In genomic region chr10:62333269-62333668, GRCm38 (mm10) we compare ENCODE assay signal across 20 mouse cellular contexts. TPM values are rescaled to one million over a fixed set of nuclear protein-coding genes. Genes with fewer than 3 reads are reported as not detected.
A peak's percentile ranks its signal among the peaks of the same experiment; 100 is the strongest.
DNase-seq lines count a peak whose midpoint lies in the region; ATAC-seq lines count a peak whose summit lies in the region.
"Had no signal": no experiment of that assay in that cellular context is flagged by ENCODE, and none has a peak within 500 bp of the region (broad histone marks: within the 10 kb centered on the region; RNA-seq: fewer than 3 reads in every experiment).

No protein-coding gene starts in this region.

- H3K27me3 ChIP-seq in erythroblast, embryonic 14.5 days (ENCODE audit: control insufficient read depth), result no peaks in the 10 kb centered on the region
- no peaks in the 10 kb centered on the region for H3K27me3 ChIP-seq in heart, embryonic 16.5 days (ENCODE audit: control insufficient read depth, insufficient read depth, low read length)
- no peaks in the 10 kb centered on the region for H3K27me3 ChIP-seq in liver, embryonic 16.5 days (ENCODE audit: control insufficient read depth, insufficient read depth, low read depth, low read length)
- H3K27me3 ChIP-seq in hindbrain, embryonic 11.5 days (ENCODE audit: control insufficient read depth, insufficient read depth, low read length), result no peaks in the 10 kb centered on the region
- H3K27me3 ChIP-seq: embryonic facial prominence, embryonic 13.5 days; limb, embryonic 13.5 days; Patski had no signal

- H3K4me2 ChIP-seq in heart, embryonic 16.5 days (ENCODE audit: low read depth, low read length), result peak overlapping the region; percentile 67
- H3K4me2 ChIP-seq in liver, embryonic 16.5 days (ENCODE audit: low read depth, low read length), result peak overlapping the region; percentile 74
- H3K4me2 ChIP-seq in hindbrain, embryonic 11.5 days (replicated peaks; ENCODE audit: low read depth, low read length), result no peak overlapping the region

- peaks cover 97% of the 10 kb centered on the region for H3K4me1 ChIP-seq in erythroblast, embryonic 14.5 days (ENCODE audit: control insufficient read depth)
- peaks cover 85% of the 10 kb centered on the region for H3K4me1 ChIP-seq in heart, embryonic 16.5 days (ENCODE audit: control insufficient read depth, insufficient read depth, low read length)
- H3K4me1 ChIP-seq in liver, embryonic 16.5 days (ENCODE audit: control insufficient read depth, low read depth, low read length), result peaks cover 91% of the 10 kb centered on the region
- H3K4me1 ChIP-seq in hindbrain, embryonic 11.5 days (replicated peaks; ENCODE audit: control insufficient read depth, insufficient read depth, low read length), result no peaks in the 10 kb centered on the region

- DNase-seq in heart, postnatal 25 days (ENCODE audit: low spot score), result no peak
- no peak for DNase-seq in hindbrain, embryonic 11.5 days (ENCODE audit: low spot score)
- DNase-seq: adrenal gland, postnatal 14 days; gastrocnemius, postnatal 10 days; kidney, adult 2 months; kidney, postnatal 25 days; layer of hippocampus, adult 9-11 months; lung, postnatal 10 days; midbrain, embryonic 14.5 days; thymus, postnatal 4 days had no signal

- peak overlapping the region; percentile 51 for H3K9ac ChIP-seq in heart, embryonic 16.5 days (ENCODE audit: low read length)
- peak overlapping the region; percentile 61 for H3K9ac ChIP-seq in liver, embryonic 16.5 days (ENCODE audit: low read depth, low read length)
- no peak overlapping the region for H3K9ac ChIP-seq in hindbrain, embryonic 11.5 days (ENCODE audit: low read depth, low read length)
- H3K9ac ChIP-seq: embryonic facial prominence, embryonic 13.5 days had no signal

- 36% methylated on average over 14 of the region's 14 CpGs for WGBS in heart, embryonic 16.5 days
- 62% methylated on average over 14 of the region's 14 CpGs for WGBS in liver, embryonic 16.5 days (ENCODE audit: insufficient replicate concordance)
- WGBS in hindbrain, embryonic 11.5 days, result 79% methylated on average over 14 of the region's 14 CpGs

- peak overlapping the region; percentile 95 for H3K27ac ChIP-seq in heart, embryonic 16.5 days (ENCODE audit: low read length)
- peak overlapping the region; percentile 93 for H3K27ac ChIP-seq in liver, embryonic 16.5 days (ENCODE audit: low read length)
- no peak overlapping the region for H3K27ac ChIP-seq in hindbrain, embryonic 11.5 days (ENCODE audit: low read depth, low read length)
- H3K27ac ChIP-seq: embryonic facial prominence, embryonic 13.5 days; hindbrain, embryonic 10.5 days; limb, embryonic 13.5 days had no signal

- intact Hi-C loops in heart, postnatal 25 days (cut with DNase I), result no loop called here

- ATAC-seq in erythroblast, adult 5-6 weeks (replicated peaks; ENCODE audit: low FRiP score, poor library complexity, severe bottlenecking), result no peak
- ATAC-seq in heart, embryonic 16.5 days (replicated peaks; ENCODE audit: extremely low read depth, insufficient read depth, low FRiP score), result no peak
- 0 out of 2 replicates have a peak, but pooled peaks have one; percentile 2 for ATAC-seq in erythroid progenitor cell, adult 5-6 weeks (replicated peaks; ENCODE audit: low FRiP score, poor library complexity, severe bottlenecking)
- no peak for ATAC-seq in liver, embryonic 16.5 days (ENCODE audit: low read depth)
- no peak for ATAC-seq in hindbrain, embryonic 11.5 days (ENCODE audit: low FRiP score)
- ATAC-seq: activated CD4-positive, CD25-positive, alpha-beta regulatory T cell, adult 4 months had no signal

- peak overlapping the region; percentile 60 for H3K4me3 ChIP-seq in erythroblast, embryonic 14.5 days (replicated peaks)
- peak overlapping the region; percentile 31 for H3K4me3 ChIP-seq in heart, embryonic 16.5 days (ENCODE audit: low read length)
- H3K4me3 ChIP-seq in liver, embryonic 16.5 days (ENCODE audit: low read depth, low read length), result no peak overlapping the region; the same call in none of the 2 replicates
- no peak overlapping the region for H3K4me3 ChIP-seq in hindbrain, embryonic 11.5 days (ENCODE audit: low read depth, low read length)
- H3K4me3 ChIP-seq: embryonic facial prominence, embryonic 13.5 days; hindbrain, embryonic 10.5 days had no signal

- H3K9me3 ChIP-seq in erythroblast, embryonic 14.5 days (ENCODE audit: control insufficient read depth, low read length), result peaks cover 9% of the 10 kb centered on the region
- H3K9me3 ChIP-seq in heart, embryonic 16.5 days (replicated peaks; ENCODE audit: control insufficient read depth, low read length), result no peaks in the 10 kb centered on the region
- H3K9me3 ChIP-seq in liver, embryonic 16.5 days (replicated peaks; ENCODE audit: control insufficient read depth, low read length), result no peaks in the 10 kb centered on the region
- H3K9me3 ChIP-seq in hindbrain, embryonic 11.5 days (ENCODE audit: control insufficient read depth, low read length), result no peaks in the 10 kb centered on the region
- H3K9me3 ChIP-seq: embryonic facial prominence, embryonic 13.5 days; hindbrain, embryonic 10.5 days; limb, embryonic 13.5 days had no signal

- H3K36me3 ChIP-seq in erythroblast, embryonic 14.5 days (ENCODE audit: control insufficient read depth), result peaks cover 85% of the 10 kb centered on the region
- 0 out of 2 replicates have a peak, but pooled peaks cover 2% of the 10 kb centered on the region for H3K36me3 ChIP-seq in heart, embryonic 16.5 days (ENCODE audit: control insufficient read depth, insufficient read depth)
- H3K36me3 ChIP-seq in liver, embryonic 16.5 days (ENCODE audit: control insufficient read depth, insufficient read depth), result peaks cover 10% of the 10 kb centered on the region
- no peaks in the 10 kb centered on the region for H3K36me3 ChIP-seq in hindbrain, embryonic 11.5 days (ENCODE audit: control insufficient read depth, insufficient read depth, low read length)
- H3K36me3 ChIP-seq: embryonic facial prominence, embryonic 13.5 days; hindbrain, embryonic 10.5 days; limb, embryonic 13.5 days had no signal

RNA-seq across cellular contexts. Expression of gene Hk1, which starts 46.4 kb away (rescaled TPM):
- 47.9 and 53.6 TPM in 2 replicates for polyA plus RNA-seq in erythroblast, embryonic 14.5 days (2012)
- total RNA-seq in erythroblast, adult 5-6 weeks (2015; ENCODE audit: low replicate concordance), result 35.5 and 52.0 TPM in 2 replicates
- total RNA-seq in erythroblast, adult 5-6 weeks (2017; ENCODE audit: low replicate concordance), result 105 and 158 TPM in 2 replicates
- polyA plus RNA-seq in heart, embryonic 16.5 days (2015; fragmentation: Nextera tagmentation; extraction: Ambion mirVana), result 232 and 240 TPM in 2 replicates
- 100 to 1,000 TPM; 123 to 142 TPM for total RNA-seq in heart, postnatal 25 days (2021)
- 101 and 130 TPM in 2 replicates for total RNA-seq in erythroid progenitor cell, adult 5-6 weeks (2015; ENCODE audit: low replicate concordance)
- 269 and 272 TPM in 2 replicates for total RNA-seq in erythroid progenitor cell, adult 5-6 weeks (2017; ENCODE audit: low replicate concordance)
- 94.2 and 98.9 TPM in 2 replicates for polyA plus RNA-seq in liver, embryonic 16.5 days (2015; fragmentation: Nextera tagmentation; extraction: Ambion mirVana)
- polyA plus RNA-seq in hindbrain, embryonic 11.5 days (2014; fragmentation: Nextera tagmentation; extraction: Ambion mirVana), result 18.2 and 25.4 TPM in 2 replicates

Comparison
In these comparisons a context has a peak if more than half of its experiments do, and no peak if none do; other contexts are left out.
1. H3K4me3 ChIP-seq: peak in erythroblast, embryonic 14.5 days (single experiment) and heart, embryonic 16.5 days (single experiment); none in liver, embryonic 16.5 days (single experiment) and hindbrain, embryonic 11.5 days (single experiment).